Mouse (Mus musculus) cerebellum, postnatal 14 days (tissue): ENCODE data around the gene Ctnnbip1.
A peak's percentile ranks its signal among the peaks of the same experiment; 100 is the strongest.

Source experiments
- DNase-seq, 2 experiments: peaks; one replicate each; pipeline ENCODE4 v3.0.0; 2021; ENCODE audit warnings: mixed read lengths in 2 of 2

Gene Ctnnbip1

GRCm38 (mm10) chr4:149517868-149518340 is at the start of gene Ctnnbip1:
Gene Ctnnbip1 (plus strand): TSS chr4:149518236.
- peak; percentile 96 to 97 for DNase-seq

- no peak for DNase-seq
Measured at GRCm38 (mm10) chr4:149469557-149469956, 48.5 kb upstream of the Ctnnbip1 start.

DNA sequence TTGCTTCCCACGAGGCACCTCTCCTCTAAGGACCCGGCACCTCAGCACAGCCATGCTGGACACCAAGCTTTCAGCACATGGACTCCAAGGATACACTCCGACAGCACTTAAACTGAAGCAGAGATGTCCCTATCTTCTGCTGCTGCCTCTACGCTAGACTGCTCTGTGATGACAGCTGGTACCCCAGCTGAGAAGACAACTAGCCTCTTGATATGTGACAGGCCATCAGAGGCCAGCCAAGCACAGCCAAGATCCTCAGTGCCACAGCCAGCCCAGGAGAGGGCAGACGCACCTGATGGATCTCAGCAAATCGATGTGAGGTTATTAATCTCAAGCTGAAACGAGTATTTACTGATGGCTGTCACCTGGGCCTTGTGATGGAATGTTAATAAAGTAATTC is 42.9 kb upstream of the Ctnnbip1 start:
- peak; percentile 25 to 39 for DNase-seq

- no peak for DNase-seq
Measured at GRCm38 (mm10) chr4:149477078-149477477, 41.0 kb upstream of the Ctnnbip1 start, which contains the start of gene Tmem274. Gene Tmem274 (plus strand): TSS chr4:149477378.

DNA sequence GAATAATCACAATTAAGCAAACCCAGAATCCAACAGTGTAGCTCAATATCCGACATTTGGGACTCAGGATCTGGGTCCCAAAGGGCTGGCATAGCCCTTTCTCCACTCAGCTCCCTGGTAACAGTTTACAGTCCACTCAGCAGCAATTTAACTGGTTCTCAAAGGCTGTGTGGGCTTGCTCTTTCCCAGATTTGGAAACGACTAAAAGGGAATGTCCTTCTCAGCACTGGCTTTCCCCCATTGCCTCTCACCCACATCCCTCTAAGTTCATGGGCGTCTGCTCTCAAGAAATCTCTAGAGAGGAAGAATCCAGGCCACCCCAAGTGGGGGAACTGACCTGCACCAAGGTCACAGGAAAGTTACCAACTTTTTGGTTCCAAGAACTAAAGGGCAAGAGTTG is 33.5 kb upstream of the Ctnnbip1 start:
- DNase-seq = no peak

DNA sequence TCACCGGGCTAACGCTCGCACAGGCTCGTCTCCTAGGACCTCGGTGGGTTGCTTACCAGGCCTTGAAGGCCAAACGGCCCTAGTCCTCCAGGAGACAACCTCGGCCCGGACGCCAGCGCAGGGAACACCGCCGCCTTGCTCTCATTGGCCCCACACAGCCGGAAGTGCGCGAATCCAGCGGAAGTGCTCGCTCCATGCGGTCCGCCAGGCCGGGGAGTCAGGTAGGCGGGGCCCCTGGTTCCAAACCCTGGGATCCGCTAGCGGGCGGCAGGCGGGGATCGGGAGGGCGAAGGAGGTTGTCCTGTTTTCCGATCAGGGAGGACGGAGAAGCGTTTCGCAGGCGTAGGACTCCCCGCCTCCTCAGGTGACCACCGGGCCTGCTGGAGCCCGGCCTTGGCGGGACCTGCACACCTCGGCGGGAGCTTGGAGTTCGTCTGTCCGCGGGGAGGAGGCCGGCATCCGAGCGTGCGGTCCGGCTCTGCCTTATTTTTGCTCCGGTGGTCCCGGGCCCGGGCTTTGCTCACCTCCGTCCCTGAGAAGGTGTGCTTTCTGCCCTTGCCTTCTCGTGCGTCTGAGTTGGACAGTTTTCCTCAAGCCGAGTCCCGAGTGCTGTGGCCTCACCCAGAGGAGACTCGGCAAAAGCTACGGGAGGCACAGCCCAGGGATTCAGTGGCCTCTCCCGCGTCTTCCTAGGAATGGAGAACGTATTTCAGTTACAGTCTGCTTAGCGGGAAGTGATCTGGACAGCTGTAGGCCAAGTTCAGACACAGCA is 32.8 kb upstream of the Ctnnbip1 start, which contains the start of the genes Nmnat1 and Lzic:
Gene Nmnat1, minus strand, starts transcription at position 150 of the 772 bp plus-strand sequence.
Gene Lzic, plus strand, starts transcription at position 177 of the 772 bp plus-strand sequence.
- peak; percentile 95 to 96 for DNase-seq

DNA sequence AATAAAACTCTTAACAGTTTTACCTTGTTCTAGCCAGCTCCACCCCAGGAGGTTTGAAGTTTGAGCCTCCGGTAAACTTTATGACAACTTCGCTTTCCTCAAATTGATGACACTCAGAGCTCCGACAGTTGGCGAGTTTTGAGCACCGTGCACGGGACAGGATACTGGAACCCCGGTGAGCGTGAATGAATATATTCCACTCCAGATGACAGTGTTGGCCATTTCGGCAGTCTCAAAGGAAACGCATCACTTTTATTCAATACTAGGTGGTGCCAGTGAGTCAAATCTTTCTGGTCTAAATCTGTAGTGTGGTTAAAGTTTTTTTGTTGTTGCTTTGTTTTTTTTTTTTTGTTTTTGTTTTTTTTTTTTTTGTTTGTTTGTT is 32.2 kb upstream of the Ctnnbip1 start:
- DNase-seq = peak; percentile 14 to 31

- no peak for DNase-seq
Measured at GRCm38 (mm10) chr4:149487729-149488128, 30.3 kb upstream of the Ctnnbip1 start.

DNA sequence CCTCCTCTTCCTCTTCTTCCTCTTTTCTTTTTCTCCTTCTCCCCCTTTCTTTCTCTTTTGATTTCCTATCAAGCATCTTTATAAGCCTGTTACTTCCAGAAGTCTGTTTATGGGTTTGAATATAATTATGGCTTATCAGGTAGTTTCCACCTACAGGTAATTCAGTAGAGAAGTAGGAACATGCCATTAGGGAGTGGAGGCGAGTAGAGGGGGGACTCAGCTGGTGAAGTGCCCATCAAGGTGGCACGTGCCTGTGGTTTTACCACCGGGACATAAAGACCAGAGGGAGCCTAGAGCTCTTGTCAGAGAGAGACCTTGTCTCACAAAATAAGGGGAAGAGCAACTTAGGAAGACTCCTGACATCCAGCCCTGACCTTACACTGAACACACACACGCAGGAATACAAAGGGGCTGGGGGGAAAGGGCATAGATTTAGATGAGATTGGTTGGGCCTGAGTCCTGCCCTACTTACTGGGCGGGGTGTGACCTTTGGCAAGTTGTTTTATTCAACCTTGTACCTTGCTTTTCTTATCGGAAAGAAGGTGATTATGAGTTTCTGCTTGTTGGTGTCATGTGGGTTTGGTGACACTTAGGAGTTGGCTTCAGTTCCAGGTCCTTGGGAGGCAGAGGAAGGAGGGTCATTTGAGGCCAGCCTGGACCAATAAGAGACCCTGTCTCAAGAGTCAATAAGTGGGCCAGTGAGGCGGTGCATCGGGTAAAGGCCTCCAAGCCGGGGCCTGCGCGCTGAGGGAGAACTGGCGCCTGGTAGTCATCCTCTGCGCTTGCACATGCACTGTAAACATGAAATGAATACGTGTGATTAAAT is 28.4 kb upstream of the Ctnnbip1 start:
- no peak for DNase-seq

DNA sequence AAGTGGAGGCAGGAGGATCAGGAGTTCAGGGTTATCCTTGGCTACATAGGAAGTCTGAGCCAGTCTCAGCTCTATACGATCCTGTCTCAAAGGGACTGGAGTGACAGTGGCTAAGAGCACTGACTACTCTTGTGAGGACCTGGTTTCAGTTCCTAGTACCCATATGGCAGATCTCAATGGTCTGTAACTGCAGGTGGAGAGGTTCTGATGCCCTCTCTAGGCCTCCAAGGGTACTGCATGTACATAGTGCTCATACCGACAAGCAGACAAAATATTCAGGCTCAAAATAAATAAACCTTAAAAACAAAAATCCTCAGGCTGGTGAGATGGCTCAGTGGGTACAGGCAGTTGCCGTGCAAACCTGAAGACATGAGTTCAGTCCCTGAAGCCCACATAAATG is 26.9 kb upstream of the Ctnnbip1 start:
- no peak for DNase-seq

DNA sequence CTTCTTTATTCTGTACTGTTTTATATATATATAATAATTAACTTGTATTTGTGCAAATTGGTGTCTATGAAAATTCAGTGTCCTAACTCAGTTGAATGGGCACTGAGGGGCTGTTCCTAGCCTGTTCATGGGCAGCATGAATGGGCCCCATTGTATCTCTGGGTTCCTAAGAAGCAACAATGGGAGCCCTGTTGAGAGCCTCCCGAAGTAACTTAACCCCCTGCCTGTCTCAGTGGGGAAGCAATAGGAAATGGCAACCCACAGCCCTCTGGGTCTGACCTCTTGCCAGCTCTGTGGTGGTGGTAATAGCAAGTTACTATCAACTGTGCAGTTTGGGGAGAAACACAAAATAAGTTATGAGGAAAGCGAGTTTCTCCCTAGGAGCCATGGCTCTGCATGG is 21.4 kb upstream of the Ctnnbip1 start:
- no peak for DNase-seq

DNA sequence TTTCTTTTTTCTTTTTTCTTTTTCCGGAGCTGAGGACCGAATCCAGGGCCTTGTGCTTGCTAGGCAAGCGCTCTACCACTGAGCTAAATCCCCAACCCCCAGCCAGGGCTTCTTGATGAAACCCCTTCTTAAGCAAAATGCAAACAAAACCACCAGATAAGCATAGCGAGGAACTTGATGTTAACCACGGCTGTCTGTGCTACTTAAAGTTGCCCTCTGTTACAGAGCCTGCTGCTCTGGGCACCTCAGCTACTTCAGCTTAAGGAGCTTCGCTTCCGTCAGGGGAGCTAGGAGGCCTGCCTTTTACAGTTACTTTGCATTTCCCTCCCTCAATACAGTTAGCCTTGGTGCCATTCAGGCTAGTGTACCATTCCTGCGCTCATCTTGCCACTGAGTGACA is 19.1 kb upstream of the Ctnnbip1 start:
- no peak for DNase-seq

GRCm38 (mm10) chr4:149499790-149500189 is 18.2 kb upstream of the Ctnnbip1 start:
- no peak for DNase-seq

DNA sequence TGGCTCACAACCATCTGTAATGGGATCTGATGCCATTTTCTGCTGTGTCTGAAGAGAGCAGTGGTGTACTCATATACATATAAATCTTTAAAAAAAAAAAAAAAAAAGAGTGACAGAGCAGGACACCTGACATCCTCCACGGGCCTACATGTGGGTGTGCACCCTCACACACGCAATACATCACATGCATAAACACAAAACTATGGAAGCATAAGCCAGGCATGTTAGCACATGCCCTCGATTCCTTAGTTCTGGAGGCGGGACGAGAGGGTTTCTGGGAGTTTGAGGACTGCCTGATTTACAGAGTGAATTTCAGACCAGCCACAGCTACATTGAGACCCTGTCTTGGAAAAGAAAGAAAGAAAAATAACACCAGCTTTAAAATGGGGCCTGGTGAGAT is 13.7 kb upstream of the Ctnnbip1 start:
- no peak for DNase-seq

- no peak for DNase-seq
Measured at GRCm38 (mm10) chr4:149504858-149505257, 13.2 kb upstream of the Ctnnbip1 start.

GRCm38 (mm10) chr4:149505261-149505967 is 12.6 kb upstream of the Ctnnbip1 start:
- DNase-seq = no peak

DNA sequence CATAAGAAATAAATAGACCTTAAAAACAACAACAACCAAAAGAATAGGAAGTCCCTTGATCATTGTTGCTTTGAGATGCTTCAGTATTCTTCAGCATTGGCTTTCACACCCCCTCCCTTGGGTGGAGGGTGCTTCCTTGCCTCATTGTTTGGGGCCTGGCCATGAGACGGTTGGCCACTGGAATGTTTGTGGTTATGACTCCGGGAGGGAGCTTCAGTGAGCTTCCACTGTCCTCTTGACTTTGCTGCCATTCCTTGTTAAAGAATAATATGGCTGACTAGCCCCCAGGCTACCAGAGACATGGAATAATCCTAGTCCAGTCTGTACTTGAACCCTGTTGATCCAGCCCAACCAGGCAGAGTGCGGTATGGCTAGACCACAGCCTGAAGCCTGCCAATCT is 11.1 kb upstream of the Ctnnbip1 start:
- DNase-seq = no peak

DNA sequence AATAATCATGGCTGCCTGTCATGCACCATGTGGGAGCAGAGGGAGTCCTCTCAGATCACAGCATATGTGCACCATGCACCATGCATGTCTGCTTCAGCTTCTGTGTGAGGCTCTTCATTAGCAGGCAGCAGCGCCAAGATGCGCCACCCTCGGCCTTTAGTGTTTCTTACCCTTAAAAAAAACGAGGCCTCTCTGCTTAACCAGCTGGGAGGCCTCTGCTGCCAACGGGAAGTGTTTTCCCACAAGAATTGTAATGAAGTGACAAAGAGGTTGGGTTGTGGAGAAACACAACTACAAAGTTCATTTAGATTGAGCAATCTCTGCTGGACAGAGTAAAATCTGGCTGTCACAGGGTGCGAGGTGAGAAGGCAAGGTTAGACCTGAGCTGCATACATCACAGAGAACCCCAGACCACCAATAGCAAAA is 6.8 kb upstream of the Ctnnbip1 start:
- DNase-seq = no peak

- no peak for DNase-seq
Measured at GRCm38 (mm10) chr4:149512072-149512471, 6.0 kb upstream of the Ctnnbip1 start.

DNA sequence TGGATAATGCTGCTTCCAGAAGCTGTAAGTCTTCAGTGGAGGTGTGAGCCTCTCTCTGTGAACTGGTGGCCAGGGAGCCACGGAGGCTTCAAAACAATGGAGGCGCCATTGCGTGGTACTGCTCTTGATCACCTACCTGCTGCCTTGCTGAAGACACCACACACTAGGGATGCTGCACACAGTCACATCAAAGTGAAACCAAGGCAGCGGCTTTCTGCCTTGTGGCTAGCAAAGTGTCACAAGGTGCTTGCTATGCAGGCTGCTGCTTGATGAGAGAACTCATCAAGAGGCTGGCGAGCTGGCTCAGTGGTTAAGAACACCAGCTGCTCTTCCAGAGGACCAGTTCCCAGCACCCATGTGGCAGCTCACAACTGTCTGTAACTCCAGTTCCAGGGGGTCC is 2.3 kb upstream of the Ctnnbip1 start:
- no peak for DNase-seq

- peak in 1 of 2 experiments; percentile 60 for DNase-seq
Measured at GRCm38 (mm10) chr4:149518351-149519220, 550 bp downstream of the Ctnnbip1 start.

- no peak for DNase-seq
Measured at GRCm38 (mm10) chr4:149521258-149521657, 3.2 kb downstream of the Ctnnbip1 start.
